Mouse (Mus musculus) thymus, adult 2 months (tissue): Measurements from ENCODE around the gene Cdk4.

Experiments used
- CTCF ChIP-seq: fragments of 200-500 bp; IDR thresholded peaks from 2 replicates; pipeline ENCODE4 v1.5.1; 2012; ENCODE audit warnings: mild to moderate bottlenecking, control low read depth, low read length, moderate library complexity, borderline replicate concordance; ENCODE audit not compliant: control insufficient read depth, poor library complexity, insufficient read depth; ENCODE audit errors: extremely low read depth
- POLR2A ChIP-seq: fragments of 200-500 bp; IDR thresholded peaks from 2 replicates; pipeline ENCODE4 v1.6.1; 2012; ENCODE audit warnings: mild to moderate bottlenecking, low read length, control low read depth, moderate library complexity; ENCODE audit not compliant: control insufficient read depth, poor library complexity, insufficient read depth; ENCODE audit errors: extremely low read depth

- no peak for TF ChIP-seq POLR2A
- TF ChIP-seq CTCF, result no peak
Observed at GRCm38 (mm10) chr10:127100414-127100813, 37.1 kb downstream of the Cdk4 start.
